Mouse (Mus musculus): Measurements from ENCODE around the gene Olfr57. TPM values are rescaled to one million over a fixed set of nuclear protein-coding genes. Genes with fewer than 3 reads are reported as not detected.
"Not testable (repeated sequence)": the region's sequence is repeated elsewhere in the genome, so short reads cannot be mapped to it uniquely, and the experiment has no call there.

The Olfr57 gene
- not detected in 2 replicates for total RNA-seq (2017)

DNA sequence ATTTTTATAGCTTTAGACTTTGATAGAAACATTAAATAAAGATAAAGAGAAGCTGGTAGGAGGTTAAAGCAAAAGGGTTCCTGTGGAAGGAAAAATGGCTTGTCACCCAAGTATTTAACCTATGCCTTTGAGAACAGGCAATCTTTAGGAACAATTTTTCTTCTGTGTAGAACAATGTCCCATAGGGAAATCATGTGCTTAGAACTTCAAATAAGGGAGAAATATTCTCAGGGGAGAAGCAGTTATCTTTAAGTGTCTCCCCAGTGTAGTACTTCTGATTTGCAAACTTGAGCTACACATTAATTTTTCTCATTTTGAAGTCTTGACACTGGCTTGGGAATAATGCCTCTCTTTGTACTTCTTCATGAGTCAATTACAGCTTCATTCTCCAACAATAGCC is at the start of gene Olfr57:
TSS of gene Olfr57 (plus strand) at position 301 of the 400 bp plus-strand sequence.
- ATAC-seq (ENCODE audit: extremely low read depth, insufficient number of reproducible peaks, low FRiP score, poor library complexity, severe bottlenecking), result no peak

DNA sequence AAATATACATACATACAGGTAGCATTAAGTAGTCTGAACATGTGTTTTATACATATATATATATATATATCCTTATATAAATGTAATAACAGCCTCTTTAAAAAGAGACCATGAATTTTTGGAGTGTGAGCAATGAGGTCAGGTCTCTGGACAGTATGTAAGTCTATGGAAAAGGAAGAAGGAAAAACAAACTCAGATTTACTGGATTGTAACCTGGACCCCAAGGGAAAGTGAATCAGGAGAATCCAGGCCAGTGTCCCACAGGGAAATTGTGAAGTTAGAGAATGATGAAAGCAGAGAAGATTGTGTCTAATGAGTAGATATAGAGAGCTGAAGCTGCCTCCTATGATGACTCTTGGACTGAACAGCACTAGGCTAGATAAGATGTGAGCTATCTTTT is 47.8 kb upstream of the Olfr57 start, which contains the start of gene Olfr1352:
TSS of gene Olfr1352 (plus strand) at position 301 of the 400 bp plus-strand sequence.
- no peak for ATAC-seq (ENCODE audit: extremely low read depth, insufficient number of reproducible peaks, low FRiP score, poor library complexity, severe bottlenecking)

- no peak for ATAC-seq (ENCODE audit: extremely low read depth, insufficient number of reproducible peaks, low FRiP score, poor library complexity, severe bottlenecking)
Observed at GRCm38 (mm10) chr10:79012172-79012571, 16.4 kb upstream of the Olfr57 start, which contains the start of gene Olfr1351. Gene Olfr1351, plus strand, starts transcription at chr10:79012472.

DNA sequence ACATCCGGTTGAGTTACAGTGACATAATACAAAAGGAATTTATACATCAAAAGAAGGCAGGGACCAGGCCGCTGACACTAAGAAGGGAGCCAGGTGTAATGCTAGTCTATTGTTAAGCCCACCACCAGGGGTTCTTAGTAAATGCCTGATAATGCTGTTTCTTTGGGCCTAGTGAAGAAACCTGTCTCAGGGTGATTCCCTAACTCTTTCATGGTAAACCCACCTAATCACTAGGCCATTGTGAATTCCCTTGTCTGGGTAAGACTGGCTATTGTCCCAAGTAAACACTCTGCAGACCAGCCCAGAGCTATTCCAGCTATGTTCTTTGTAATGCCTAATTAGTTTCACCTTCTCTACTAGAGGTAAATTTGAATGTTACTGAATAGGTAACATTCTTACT is 13.9 kb downstream of the Olfr57 start:
- ATAC-seq (ENCODE audit: extremely low read depth, insufficient number of reproducible peaks, low FRiP score, poor library complexity, severe bottlenecking), result not testable (repeated sequence)

DNA sequence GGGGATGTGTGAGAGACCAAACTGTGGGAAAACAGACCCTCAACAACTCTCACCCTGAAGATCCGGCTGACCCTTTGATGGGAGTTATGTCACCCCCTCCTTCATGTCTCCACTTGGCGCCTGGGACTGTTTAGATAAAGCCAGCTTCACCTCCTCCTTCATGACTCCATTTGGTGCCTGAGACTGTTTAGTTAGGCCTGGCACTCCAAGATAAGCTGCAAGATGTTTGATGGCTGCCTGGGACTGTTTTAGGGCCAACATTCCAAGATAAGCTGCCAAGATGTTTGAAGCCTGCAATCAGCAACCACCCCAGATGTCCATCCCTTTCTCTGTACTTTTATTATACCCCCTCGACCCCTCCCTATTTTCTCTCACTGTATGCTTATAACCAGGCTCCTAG is 28.8 kb downstream of the Olfr57 start:
- ATAC-seq (ENCODE audit: extremely low read depth, insufficient number of reproducible peaks, low FRiP score, poor library complexity, severe bottlenecking), result not testable (repeated sequence)

Other genes with a start within 250 kb of the Olfr57 start
- gene Slc1a6, start 248.2 kb upstream of the Olfr57 start, total RNA-seq (2017), result not detected in 2 replicates
- gene Olfr1356, start 176.6 kb upstream of the Olfr57 start, total RNA-seq (2017), result not detected in 2 replicates
- gene Olfr1355, start 153.2 kb upstream of the Olfr57 start, total RNA-seq (2017), result not detected in 2 replicates
- not detected in 2 replicates for gene Olfr1354, start 115.6 kb upstream of the Olfr57 start, total RNA-seq (2017)
- gene Olfr8, start 78.1 kb upstream of the Olfr57 start, total RNA-seq (2017), result not detected in 2 replicates
- not detected in 2 replicates for gene Olfr1353, start 65.4 kb upstream of the Olfr57 start, total RNA-seq (2017)
- gene Olfr1352, start 47.7 kb upstream of the Olfr57 start, total RNA-seq (2017), result not detected in 2 replicates
- gene Olfr1351, start 16.3 kb upstream of the Olfr57 start, total RNA-seq (2017), result not detected in 2 replicates
- gene 2610008E11Rik, start 68.9 kb downstream of the Olfr57 start, total RNA-seq (2017), result 24.1 and 25.1 TPM in 2 replicates
- not detected in 2 replicates for gene Vmn2r80, start 120.0 kb downstream of the Olfr57 start, total RNA-seq (2017)
- gene Vmn2r81, start 219.0 kb downstream of the Olfr57 start, total RNA-seq (2017), result 0.23 TPM in 1 of 2 replicates, not detected in the other

All from neutrophil, adult 5-6 weeks (primary cell).